Mouse (Mus musculus) CD4-positive, CD25-positive, alpha-beta regulatory T cell, adult 4 months (primary cell): ENCODE measurements at regions not wholly inside any gene's neighbourhood (a gene's known extent, or its start where the extent isn't known, plus 50 kb on each side); places are given as distances from the start of the nearest gene placed in this dataset.

ENCODE experiments used
- ATAC-seq: one replicate; pipeline ENCODE4 v1.8.0; 2017

- no peak for ATAC-seq
These were observed 245.2 kb downstream of the Sv2b start for GRCm38 (mm10) chr7:75063816-75064215.

GRCm38 (mm10) chr7:75050231-75050630 lies 258.8 kb downstream of the Sv2b start:
- ATAC-seq, result no peak

GRCm38 (mm10) chr7:75049751-75050150 lies 259.3 kb downstream of the Sv2b start:
- no peak for ATAC-seq

- no peak for ATAC-seq
These were observed 260.2 kb downstream of the Sv2b start for GRCm38 (mm10) chr7:75048822-75049221.

GRCm38 (mm10) chr7:75047827-75048226 lies 261.2 kb downstream of the Sv2b start:
- ATAC-seq, result no peak

GRCm38 (mm10) chr7:75040871-75041270 lies 268.2 kb downstream of the Sv2b start:
- ATAC-seq, result no peak

- ATAC-seq, result no peak
These were observed 282.9 kb downstream of the Sv2b start for GRCm38 (mm10) chr7:75026191-75026590.

GRCm38 (mm10) chr7:75021966-75022365 lies 287.1 kb downstream of the Sv2b start:
- no peak for ATAC-seq

- no peak for ATAC-seq
These were observed 290.4 kb downstream of the Sv2b start for GRCm38 (mm10) chr7:75018640-75019039.

GRCm38 (mm10) chr7:75008481-75008880 lies 300.6 kb downstream of the Sv2b start:
- no peak for ATAC-seq

- ATAC-seq, result no peak
These were observed 318.9 kb downstream of the Sv2b start for GRCm38 (mm10) chr7:74990198-74990597.

GRCm38 (mm10) chr7:74979479-74979878 lies 329.6 kb downstream of the Sv2b start:
- no peak for ATAC-seq

GRCm38 (mm10) chr7:74975986-74976385 lies 333.1 kb downstream of the Sv2b start:
- ATAC-seq, result no peak

- ATAC-seq, result no peak
These were observed 334.6 kb downstream of the Sv2b start for GRCm38 (mm10) chr7:74974448-74974847.

- no peak for ATAC-seq
These were observed 364.5 kb downstream of the Sv2b start for GRCm38 (mm10) chr7:74944421-74945098.

GRCm38 (mm10) chr7:74942917-74943316 lies 366.1 kb downstream of the Sv2b start:
- no peak for ATAC-seq

- no peak for ATAC-seq
These were observed 366.9 kb downstream of the Sv2b start for GRCm38 (mm10) chr7:74942146-74942545.

GRCm38 (mm10) chr7:74929142-74929829 lies 374.7 kb upstream of the Slco3a1 start:
- no peak for ATAC-seq

- ATAC-seq, result no peak
These were observed 373.8 kb upstream of the Slco3a1 start for GRCm38 (mm10) chr7:74928226-74928927.

- no peak for ATAC-seq
These were observed 372.1 kb upstream of the Slco3a1 start for GRCm38 (mm10) chr7:74926729-74927128.

- ATAC-seq, result no peak
These were observed 369.6 kb upstream of the Slco3a1 start for GRCm38 (mm10) chr7:74924156-74924555.

- ATAC-seq, result no peak
These were observed 353.9 kb upstream of the Slco3a1 start for GRCm38 (mm10) chr7:74908311-74908962.

- no peak for ATAC-seq
These were observed 352.8 kb upstream of the Slco3a1 start for GRCm38 (mm10) chr7:74907391-74907790.
